Mouse (Mus musculus) heart, embryonic 14.5 days (tissue): ENCODE results near the gene Prl3a1. TPM values are rescaled to one million over a fixed set of nuclear protein-coding genes. Genes with fewer than 3 reads are reported as not detected.

Source experiments
- ATAC-seq: fragments of 200-750 bp; cut with Nextera tagmentation; 2 replicates; pipeline ENCODE4 v1.8.0; 2017; ENCODE audit warnings: low read depth, moderate TSS enrichment; ENCODE audit not compliant: insufficient number of reproducible peaks, insufficient read depth, low FRiP score
- H3K27ac ChIP-seq, 2 experiments: fragments of 200-500 bp in 1 of 2; fragments of 300-500 bp in 1 of 2; sonication (generic) in 1 of 2; replicated peaks in 1 of 2; 2 replicates each; pipeline ENCODE4 v1.5.1; 2012 to 2014; ENCODE audit warnings: low read depth in 2 of 2, low read length in 2 of 2, control low read depth in 1 of 2, mild to moderate bottlenecking in 1 of 2, mixed read lengths in 1 of 2; ENCODE audit not compliant: control insufficient read depth in 1 of 2, insufficient read depth in 1 of 2
- H3K27me3 ChIP-seq: fragments of 300-500 bp; sonication (generic); 2 replicates; pipeline ENCODE4 v1.6.1; 2014; ENCODE audit warnings: mild to moderate bottlenecking, low read length, control low read depth; ENCODE audit not compliant: control insufficient read depth, insufficient read depth
- H3K36me3 ChIP-seq: fragments of 300-500 bp; sonication (generic); 2 replicates; pipeline ENCODE4 v1.6.1; 2014; ENCODE audit warnings: mild to moderate bottlenecking, control low read depth, low read length, mixed read lengths; ENCODE audit not compliant: control insufficient read depth, insufficient read depth
- H3K4me1 ChIP-seq, 2 experiments: fragments of 200-500 bp in 1 of 2; fragments of 300-500 bp in 1 of 2; sonication (generic) in 1 of 2; 2 replicates each; pipeline ENCODE4 v1.6.1; 2012 to 2014; ENCODE audit warnings: low read length in 2 of 2, control low read depth in 1 of 2, mixed read lengths in 1 of 2; ENCODE audit not compliant: control insufficient read depth in 2 of 2, insufficient read depth in 2 of 2
- H3K4me2 ChIP-seq: fragments of 300-500 bp; sonication (generic); 2 replicates; pipeline ENCODE4 v1.6.1; 2014; ENCODE audit warnings: mild to moderate bottlenecking, low read length
- H3K4me3 ChIP-seq, 2 experiments: fragments of 200-500 bp in 1 of 2; fragments of 300-500 bp in 1 of 2; sonication (generic) in 1 of 2; 2 replicates each; pipeline ENCODE4 v1.5.1; 2012 to 2014; ENCODE audit warnings: low read length in 2 of 2, mild to moderate bottlenecking in 2 of 2, control low read depth in 1 of 2, low read depth in 1 of 2, moderate library complexity in 1 of 2; ENCODE audit not compliant: control insufficient read depth in 1 of 2, insufficient read depth in 1 of 2
- H3K9ac ChIP-seq: fragments of 300-500 bp; sonication (generic); 2 replicates; pipeline ENCODE4 v1.6.1; 2014; ENCODE audit warnings: mild to moderate bottlenecking, low read length
- H3K9me3 ChIP-seq: fragments of 300-500 bp; sonication (generic); 2 replicates; pipeline ENCODE4 v1.6.1; 2016; ENCODE audit warnings: low read length, control low read depth; ENCODE audit not compliant: control insufficient read depth
- WGBS: fragments of 180-500 bp; shearing (Covaris S2); extraction: QIAGEN DNeasy Blood & Tissue Kit; methylation state at CpG from one replicate; pipeline ENCODE4 v1.1.7; 2014; 5-methylcytosine and 5-hydroxymethylcytosine counted together
- polyA plus RNA-seq: library from polyadenylated mRNA; unstranded; fragments of >200 nt; fragmentation: Nextera tagmentation; extraction: Ambion mirVana; gene quantifications from 2 replicates; pipeline ENCODE4 v1.2.1, GENCODE M21; 2014

Gene Prl3a1
- not detected in 2 replicates for polyA plus RNA-seq

DNA sequence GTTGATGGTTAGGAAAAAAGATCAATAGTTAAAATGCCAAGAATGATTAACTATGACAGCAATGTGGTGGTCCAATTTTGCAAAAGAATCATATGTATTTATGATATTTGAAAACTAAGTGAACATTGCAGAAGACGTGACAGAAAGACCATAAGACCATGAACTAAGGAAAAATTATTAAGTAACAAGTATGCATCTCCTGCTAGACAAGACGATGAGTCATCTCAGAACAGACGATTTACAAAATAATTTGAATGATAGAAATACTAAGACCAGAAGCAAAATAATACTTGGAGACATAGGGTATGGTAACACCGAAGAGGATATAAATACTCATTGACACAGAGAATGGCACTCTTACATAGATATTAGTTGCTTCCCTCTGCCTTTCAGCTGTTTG, at the start of gene Prl3a1:
Gene Prl3a1 (plus strand): TSS at position 301 of the 400 bp plus-strand sequence.
- Histone ChIP-seq H3K9ac (no peak within 1 kb of the TSS), H3K27ac (no peak within 1 kb of the TSS), H3K4me2 (no peak within 1 kb of the TSS), H3K36me3 (no peaks in the 10 kb centered on the region), H3K4me1 (no peaks in the 10 kb centered on the region), H3K9me3 (no peaks in the 10 kb centered on the region), H3K4me3 (no peak within 1 kb of the TSS), H3K27me3 (no peaks in the 10 kb centered on the region)
- no peak for ATAC-seq
- WGBS: 82% methylated on average over 4 of the region's 4 CpGs

DNA sequence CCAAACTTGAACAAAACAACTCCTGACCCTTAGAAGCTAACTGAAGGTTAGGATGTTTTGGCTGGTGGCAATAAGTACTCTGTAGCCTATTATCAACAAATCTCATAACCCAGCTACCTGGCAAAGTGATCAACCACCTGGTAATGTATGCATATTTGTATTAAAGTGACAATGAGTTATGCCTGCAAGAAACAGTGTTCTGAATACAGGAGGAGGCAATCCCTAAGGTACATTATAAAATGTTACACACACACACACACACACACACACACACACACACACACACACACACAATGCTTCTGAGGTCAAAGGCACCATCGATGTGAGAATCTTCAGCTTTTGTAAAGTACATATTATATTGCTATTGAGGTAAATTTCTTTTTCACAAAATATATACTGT, 17.7 kb upstream of the Prl3a1 start, which contains the start of gene Prl3b1:
Gene Prl3b1 (plus strand): TSS at position 301 of the 400 bp plus-strand sequence.
- 81% methylated on average over 1 of the region's 1 CpGs for WGBS
- no peaks in the 10 kb centered on the region for H3K4me1 ChIP-seq
- no peaks in the 10 kb centered on the region for H3K36me3 ChIP-seq
- no peaks in the 10 kb centered on the region for H3K27me3 ChIP-seq
- no peak within 1 kb of the TSS for H3K4me3 ChIP-seq
- no peak within 1 kb of the TSS for H3K4me2 ChIP-seq
- no peaks in the 10 kb centered on the region for H3K9me3 ChIP-seq
- H3K9ac ChIP-seq: no peak within 1 kb of the TSS
- H3K27ac ChIP-seq: no peak within 1 kb of the TSS
- no peak for ATAC-seq

DNA sequence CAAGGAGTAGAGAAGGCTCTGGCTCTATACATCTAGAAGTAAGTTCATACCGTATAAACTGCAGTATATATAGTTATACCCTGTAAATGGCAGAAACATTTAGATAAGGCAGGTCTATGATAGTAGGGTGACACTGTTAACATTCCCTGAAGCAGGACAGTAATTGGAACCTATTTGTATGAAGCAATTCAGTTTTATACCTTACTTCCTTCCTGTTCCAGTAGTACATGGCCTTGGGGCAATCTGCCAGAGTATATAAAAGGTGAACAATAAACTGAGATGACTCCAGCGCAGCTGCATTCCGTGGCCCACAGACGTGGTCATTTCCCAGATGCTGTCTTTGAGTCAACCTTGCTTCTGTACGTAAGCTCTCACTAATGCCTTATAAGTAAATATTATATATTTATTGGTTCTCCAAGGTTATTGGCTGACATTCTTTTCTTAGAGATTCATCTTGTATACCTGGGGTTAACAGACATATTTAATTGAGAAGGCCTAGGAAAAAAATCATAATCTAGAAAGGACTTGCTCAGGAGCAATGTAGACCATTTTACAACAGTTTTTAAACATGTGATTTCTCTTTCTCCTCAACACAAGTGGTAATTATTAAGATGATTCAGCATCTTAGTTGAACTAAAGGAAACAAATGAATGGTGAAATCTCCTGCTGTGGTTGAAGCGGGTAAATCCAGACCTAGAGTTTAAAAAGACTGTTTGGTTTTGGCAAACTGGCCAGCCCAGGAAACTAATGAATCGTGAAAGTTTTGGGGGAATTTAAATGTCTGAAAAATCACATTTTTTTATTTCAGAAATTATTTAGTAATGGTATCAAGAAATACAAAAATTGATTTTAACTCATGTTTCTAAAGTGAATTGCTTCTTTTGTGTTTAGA, 53.3 kb downstream of the Prl3a1 start, which contains the start of gene Prl6a1:
Gene Prl6a1 (plus strand): TSS at position 294 of the 892 bp plus-strand sequence.
- no peaks in the 10 kb centered on the region for H3K9me3 ChIP-seq
- H3K4me3 ChIP-seq: no peak within 1 kb of the TSS
- no peaks in the 10 kb centered on the region for H3K4me1 ChIP-seq
- H3K4me2 ChIP-seq: no peak within 1 kb of the TSS
- H3K27ac ChIP-seq: no peak within 1 kb of the TSS
- H3K27me3 ChIP-seq: no peaks in the 10 kb centered on the region
- no peak within 1 kb of the TSS for H3K9ac ChIP-seq
- WGBS: 78% methylated on average over 7 of the region's 7 CpGs
- ATAC-seq: no peak
- H3K36me3 ChIP-seq: no peaks in the 10 kb centered on the region

Other genes with a start within 250 kb of the Prl3a1 start
- not detected in 2 replicates for gene Prl, start 201.9 kb upstream of the Prl3a1 start, polyA plus RNA-seq
- gene Prl3d1, start 165.2 kb upstream of the Prl3a1 start, polyA plus RNA-seq: not detected in 2 replicates
- not detected in 2 replicates for gene Prl3d2, start 137.7 kb upstream of the Prl3a1 start, polyA plus RNA-seq
- gene Prl3d3, start 102.6 kb upstream of the Prl3a1 start, polyA plus RNA-seq: not detected in 2 replicates
- gene Prl3c1, start 62.8 kb upstream of the Prl3a1 start, polyA plus RNA-seq: not detected in 2 replicates
- not detected in 2 replicates for gene Prl3b1, start 17.6 kb upstream of the Prl3a1 start, polyA plus RNA-seq
- gene Prl6a1, start 53.2 kb downstream of the Prl3a1 start, polyA plus RNA-seq: not detected in 2 replicates
- not detected in 2 replicates for gene Prl8a2, start 86.2 kb downstream of the Prl3a1 start, polyA plus RNA-seq
- gene Prl2b1, start 131.4 kb downstream of the Prl3a1 start, polyA plus RNA-seq: not detected in 2 replicates
- not detected in 2 replicates for gene Prl8a6, start 179.3 kb downstream of the Prl3a1 start, polyA plus RNA-seq